Mouse (Mus musculus): ENCODE measurements around the gene Svs2. TPM values are rescaled to one million over a fixed set of nuclear protein-coding genes. Genes with fewer than 3 reads are reported as not detected.
"Not testable (repeated sequence)": the region's sequence is repeated elsewhere in the genome, so short reads cannot be mapped to it uniquely, and the experiment has no call there.

The Svs2 gene
- not detected in 2 replicates for polyA plus RNA-seq (2015; fragmentation: Nextera tagmentation; extraction: Ambion mirVana)

DNA sequence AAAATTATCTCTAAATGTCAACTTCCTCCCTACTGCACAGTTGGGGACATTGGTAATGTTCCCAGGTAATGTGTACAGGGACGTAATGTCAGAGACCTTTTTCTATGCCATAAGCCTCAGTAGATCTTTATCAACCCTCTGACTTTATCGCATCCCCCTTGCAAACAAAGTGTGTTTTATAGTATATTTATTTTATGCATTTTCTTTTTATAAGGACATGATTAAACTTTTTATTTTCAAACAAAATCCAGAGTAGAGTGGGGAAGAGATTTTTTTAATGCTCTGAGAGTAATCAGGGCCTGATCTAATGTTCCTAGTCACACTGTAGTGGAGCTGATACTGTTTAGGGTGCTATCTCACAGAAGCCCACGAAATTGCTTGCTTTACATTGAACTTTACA, at the start of gene Svs2:
TSS of gene Svs2 (minus strand) at position 101 of the 400 bp plus-strand sequence.
- H3K36me3 ChIP-seq: no peaks in the 10 kb centered on the region
- H3K4me1 ChIP-seq: no peaks in the 10 kb centered on the region
- H3K4me2 ChIP-seq: no peak within 1 kb of the TSS
- no peak within 1 kb of the TSS for H3K9ac ChIP-seq (replicated peaks)
- no peaks in the 10 kb centered on the region for H3K27me3 ChIP-seq (replicated peaks)
- WGBS: 89% methylated on average over 3 of the region's 3 CpGs
- H3K27ac ChIP-seq (replicated peaks): no peak within 1 kb of the TSS
- no peak for ATAC-seq (ENCODE audit: low FRiP score)
- no peaks in the 10 kb centered on the region for H3K9me3 ChIP-seq (replicated peaks)
- H3K4me3 ChIP-seq (replicated peaks): no peak within 1 kb of the TSS

DNA sequence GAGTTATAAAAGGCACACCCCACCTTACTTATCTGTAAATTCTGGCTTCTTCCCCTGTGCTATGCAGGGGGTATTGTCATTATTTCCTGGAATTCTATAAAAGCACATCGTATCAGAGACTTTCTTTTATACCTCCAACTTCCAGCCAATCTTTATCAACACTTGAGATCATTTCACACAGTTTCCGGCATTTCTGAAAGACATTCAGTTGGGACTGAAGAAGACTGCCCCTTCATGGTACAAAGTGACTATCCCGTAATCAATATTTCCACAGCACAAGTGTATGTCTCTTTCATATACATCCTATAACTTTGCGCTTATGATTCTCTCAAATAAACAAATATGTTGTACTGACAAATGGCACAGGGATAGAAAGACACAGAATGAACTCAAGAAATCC, 40.1 kb upstream of the Svs2 start, which contains the start of gene Svs4:
TSS of gene Svs4 (minus strand) at position 101 of the 400 bp plus-strand sequence.
- H3K36me3 ChIP-seq: no peaks in the 10 kb centered on the region
- WGBS: 96% methylated on average over 4 of the region's 4 CpGs
- H3K9ac ChIP-seq (replicated peaks): no peak within 1 kb of the TSS
- no peak within 1 kb of the TSS for H3K4me2 ChIP-seq
- H3K9me3 ChIP-seq (replicated peaks): no peaks in the 10 kb centered on the region
- no peaks in the 10 kb centered on the region for H3K27me3 ChIP-seq (replicated peaks)
- no peak for ATAC-seq (ENCODE audit: low FRiP score)
- H3K4me3 ChIP-seq (replicated peaks): no peak within 1 kb of the TSS
- H3K4me1 ChIP-seq: no peaks in the 10 kb centered on the region
- H3K27ac ChIP-seq (replicated peaks): no peak within 1 kb of the TSS

DNA sequence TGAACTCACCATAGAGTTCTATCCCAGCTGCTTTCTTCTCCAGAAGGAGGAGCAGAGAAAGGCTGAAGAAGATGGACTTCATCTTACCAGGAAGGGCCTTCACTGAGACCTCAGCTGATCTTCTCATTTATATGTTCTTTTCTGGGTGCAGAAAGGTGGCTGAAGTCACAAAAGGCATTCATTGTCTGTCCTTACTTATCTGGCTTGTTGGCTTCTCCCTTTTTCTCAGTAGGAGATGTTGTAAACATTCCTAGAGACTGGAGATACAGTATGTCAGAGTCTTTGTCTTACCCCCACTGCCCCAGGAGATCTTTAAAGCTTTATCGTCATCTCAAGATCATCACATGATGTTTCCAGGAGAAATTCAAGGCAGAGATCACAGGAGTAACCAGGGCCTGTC, 18.3 kb upstream of the Svs2 start, which contains the start of gene Svs3b:
TSS of gene Svs3b (minus strand) at position 101 of the 400 bp plus-strand sequence.
- not testable (repeated sequence) for ATAC-seq (ENCODE audit: low FRiP score)

DNA sequence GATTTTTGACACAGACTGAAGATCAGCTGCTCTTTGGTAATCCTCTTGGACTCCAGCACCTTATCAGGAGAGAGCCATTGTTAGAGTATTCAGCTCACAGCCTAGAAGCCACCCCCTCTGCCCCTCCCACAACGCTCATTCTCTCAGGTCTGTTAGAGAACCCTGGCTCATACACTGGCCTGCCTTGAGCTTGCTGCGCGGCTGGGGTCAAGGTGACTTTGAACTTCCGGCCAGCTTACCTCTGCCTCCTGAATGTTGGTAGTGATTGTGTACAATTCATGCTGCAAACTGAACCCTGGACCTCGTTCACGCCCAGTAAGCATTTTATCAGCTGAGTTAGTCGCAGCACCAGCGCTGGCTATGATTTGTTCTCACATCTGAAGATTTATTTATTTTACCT, 5.6 kb downstream of the Svs2 start:
- Histone ChIP-seq H3K9ac (replicated peaks) (no peak overlapping the region), H3K4me3 (replicated peaks) (no peak overlapping the region), H3K9me3 (replicated peaks) (no peaks in the 10 kb centered on the region), H3K4me2 (no peak overlapping the region), H3K27ac (replicated peaks) (no peak overlapping the region), H3K36me3 (no peaks in the 10 kb centered on the region), H3K4me1 (no peaks in the 10 kb centered on the region), H3K27me3 (replicated peaks) (no peaks in the 10 kb centered on the region)
- 93% methylated on average over 8 of the region's 8 CpGs for WGBS
- no peak for ATAC-seq (ENCODE audit: low FRiP score)

More for the DNA sequence above, 18.3 kb upstream of the Svs2 start, which contains the start of gene Svs3b:
- not testable (repeated sequence) for H3K27me3 ChIP-seq (replicated peaks); H3K4me1 ChIP-seq; H3K9ac ChIP-seq (replicated peaks); H3K4me2 ChIP-seq; H3K36me3 ChIP-seq; H3K4me3 ChIP-seq (replicated peaks); H3K9me3 ChIP-seq (replicated peaks); H3K27ac ChIP-seq (replicated peaks)
- 44% methylated on average over 1 of the region's 1 CpGs for WGBS

DNA sequence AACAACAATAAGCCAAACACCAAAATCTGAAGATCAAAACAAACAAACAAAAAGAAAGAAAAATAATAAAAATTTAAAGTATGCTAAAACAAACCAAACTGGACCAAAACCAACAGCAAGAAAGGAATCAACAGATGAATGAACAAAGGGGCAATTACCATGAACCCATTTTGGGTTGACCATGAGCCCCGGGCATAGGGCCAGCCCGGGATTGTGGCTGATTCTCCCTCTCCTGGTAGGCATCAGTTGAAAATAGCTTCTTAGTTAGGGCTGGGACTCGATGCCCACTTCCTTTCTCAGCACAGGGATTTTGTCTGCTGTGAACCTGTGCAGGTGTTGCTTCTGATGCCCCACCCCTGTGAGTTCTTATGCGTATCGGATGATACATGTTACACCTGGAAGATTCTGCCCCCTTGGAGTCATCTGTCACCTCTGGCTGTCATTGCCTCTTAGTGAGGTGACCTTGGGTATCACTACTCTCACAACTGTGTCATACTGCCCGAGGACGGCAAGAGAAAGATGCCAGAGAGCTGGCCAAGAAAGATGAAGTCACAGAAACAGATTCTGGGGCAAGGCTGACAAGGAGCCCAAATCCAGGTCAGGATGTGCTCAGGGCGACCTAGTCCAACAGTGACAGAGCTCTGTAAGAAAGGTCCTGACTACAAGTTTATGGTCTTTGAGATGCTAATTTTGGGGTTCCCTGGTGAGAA, 9.8 kb downstream of the Svs2 start:
- no peak overlapping the region for H3K4me3 ChIP-seq (replicated peaks)
- WGBS: 88% methylated on average over 8 of the region's 8 CpGs
- no peaks in the 10 kb centered on the region for H3K4me1 ChIP-seq
- no peaks in the 10 kb centered on the region for H3K27me3 ChIP-seq (replicated peaks)
- ATAC-seq (ENCODE audit: low FRiP score): no peak
- H3K9ac ChIP-seq (replicated peaks): no peak overlapping the region
- no peak overlapping the region for H3K4me2 ChIP-seq
- H3K36me3 ChIP-seq: no peaks in the 10 kb centered on the region
- H3K9me3 ChIP-seq (replicated peaks): no peaks in the 10 kb centered on the region
- no peak overlapping the region for H3K27ac ChIP-seq (replicated peaks)

DNA sequence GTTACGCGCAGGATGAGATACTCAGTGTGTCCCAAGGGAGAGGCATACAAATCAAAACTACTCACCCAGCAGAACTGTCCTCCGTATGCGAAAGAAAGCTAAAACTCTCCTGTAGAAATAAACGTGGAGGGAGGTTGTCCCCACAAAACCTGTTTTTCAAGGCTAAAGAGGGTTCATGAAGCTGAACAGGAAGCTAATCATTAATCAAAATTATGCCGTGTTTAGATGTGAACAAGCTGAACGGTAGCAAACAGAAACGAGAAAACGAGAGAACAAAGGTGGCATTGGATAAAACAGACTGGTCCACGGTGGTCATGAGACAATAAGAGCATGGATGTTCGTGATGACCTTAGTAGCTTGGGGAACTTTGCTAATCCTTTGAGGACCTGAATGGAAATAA, 16.7 kb downstream of the Svs2 start, which contains the start of gene Wfdc15b:
TSS of gene Wfdc15b (minus strand) at position 139 of the 400 bp plus-strand sequence.
- 79% methylated on average over 11 of the region's 11 CpGs for WGBS
- no peaks in the 10 kb centered on the region for H3K27me3 ChIP-seq (replicated peaks)
- ATAC-seq (ENCODE audit: low FRiP score): no peak
- H3K9me3 ChIP-seq (replicated peaks): no peaks in the 10 kb centered on the region
- H3K4me3 ChIP-seq (replicated peaks): no peak within 1 kb of the TSS
- no peak within 1 kb of the TSS for H3K9ac ChIP-seq (replicated peaks)
- no peaks in the 10 kb centered on the region for H3K36me3 ChIP-seq
- no peaks in the 10 kb centered on the region for H3K4me1 ChIP-seq
- H3K4me2 ChIP-seq: no peak within 1 kb of the TSS
- no peak within 1 kb of the TSS for H3K27ac ChIP-seq (replicated peaks)

DNA sequence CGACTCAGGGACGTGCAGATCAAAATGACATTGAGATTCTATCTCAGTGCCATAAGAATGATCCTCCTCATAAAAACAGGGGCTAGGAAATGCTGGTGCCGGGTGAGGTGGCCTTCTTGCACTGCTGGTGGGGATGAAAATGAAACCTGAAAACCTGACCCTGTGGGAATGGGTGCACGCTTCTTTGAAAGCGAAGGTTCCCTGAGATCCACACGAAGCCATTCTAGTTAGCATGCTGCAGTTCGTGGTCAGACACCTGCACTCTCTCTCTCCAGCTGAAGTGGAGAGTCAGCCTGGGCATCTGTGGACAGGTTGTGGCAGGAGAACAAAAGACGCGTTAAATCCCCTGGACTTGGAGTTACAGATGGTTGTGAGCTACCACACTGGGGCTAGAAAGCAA, 19.0 kb downstream of the Svs2 start:
- ATAC-seq (ENCODE audit: low FRiP score): no peak
- Histone ChIP-seq H3K4me2 (no peak overlapping the region), H3K27me3 (replicated peaks) (no peaks in the 10 kb centered on the region), H3K9me3 (replicated peaks) (no peaks in the 10 kb centered on the region), H3K27ac (replicated peaks) (no peak overlapping the region), H3K4me3 (replicated peaks) (no peak overlapping the region), H3K4me1 (no peaks in the 10 kb centered on the region), H3K36me3 (no peaks in the 10 kb centered on the region), H3K9ac (replicated peaks) (no peak overlapping the region)
- 91% methylated on average over 9 of the region's 9 CpGs for WGBS

DNA sequence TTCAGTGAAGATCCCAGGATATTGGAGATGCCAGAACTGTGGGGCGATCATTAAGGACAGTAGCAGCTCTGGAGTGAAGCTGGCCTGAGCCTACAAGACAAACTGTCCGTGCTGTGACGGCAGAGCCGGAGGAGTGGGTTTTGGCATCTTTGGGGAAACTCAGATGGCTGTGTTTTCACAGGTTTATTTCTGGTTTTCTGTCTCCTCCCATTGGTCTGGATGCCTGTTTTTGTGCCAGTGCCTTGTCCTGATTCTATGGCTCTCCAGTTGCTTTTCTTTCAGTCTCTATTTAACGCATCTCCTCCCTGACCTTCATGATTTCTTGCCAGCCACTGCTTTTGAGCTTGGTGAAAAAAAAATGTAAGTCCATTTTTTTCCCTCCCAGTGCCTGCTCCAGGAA, 25.6 kb downstream of the Svs2 start:
- H3K27me3 ChIP-seq (replicated peaks): no peaks in the 10 kb centered on the region
- no peaks in the 10 kb centered on the region for H3K36me3 ChIP-seq
- no peak overlapping the region for H3K27ac ChIP-seq (replicated peaks)
- no peaks in the 10 kb centered on the region for H3K4me1 ChIP-seq
- ATAC-seq (ENCODE audit: low FRiP score): no peak
- no peak overlapping the region for H3K9ac ChIP-seq (replicated peaks)
- no peak overlapping the region for H3K4me3 ChIP-seq (replicated peaks)
- H3K9me3 ChIP-seq (replicated peaks): no peaks in the 10 kb centered on the region
- H3K4me2 ChIP-seq: no peak overlapping the region
- WGBS: 84% methylated on average over 5 of the region's 5 CpGs

DNA sequence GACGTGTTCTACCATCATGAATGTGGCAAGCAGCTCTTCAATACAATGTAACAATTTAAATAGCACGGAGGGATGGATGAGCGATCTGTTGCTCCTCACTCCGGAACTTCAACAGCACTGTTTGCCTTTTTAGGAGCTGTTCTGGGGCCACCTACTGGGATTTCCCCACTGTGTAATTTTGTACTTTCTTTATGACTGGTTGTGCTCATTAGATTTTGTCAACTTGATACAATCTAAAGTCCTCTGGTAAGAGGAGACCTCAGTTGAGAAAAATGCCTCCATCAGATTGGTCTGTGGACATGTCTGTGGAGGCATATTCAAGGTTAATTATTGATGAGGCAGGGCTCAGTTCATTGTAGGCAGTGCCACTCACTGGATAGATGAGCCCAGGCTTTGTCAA, 27.4 kb downstream of the Svs2 start:
- Histone ChIP-seq H3K9me3 (replicated peaks) (no peaks in the 10 kb centered on the region), H3K4me2 (no peak overlapping the region), H3K36me3 (no peaks in the 10 kb centered on the region), H3K4me3 (replicated peaks) (no peak overlapping the region), H3K27ac (replicated peaks) (no peak overlapping the region), H3K9ac (replicated peaks) (no peak overlapping the region), H3K27me3 (replicated peaks) (no peaks in the 10 kb centered on the region), H3K4me1 (no peaks in the 10 kb centered on the region)
- ATAC-seq (ENCODE audit: low FRiP score): no peak
- 87% methylated on average over 4 of the region's 4 CpGs for WGBS

DNA sequence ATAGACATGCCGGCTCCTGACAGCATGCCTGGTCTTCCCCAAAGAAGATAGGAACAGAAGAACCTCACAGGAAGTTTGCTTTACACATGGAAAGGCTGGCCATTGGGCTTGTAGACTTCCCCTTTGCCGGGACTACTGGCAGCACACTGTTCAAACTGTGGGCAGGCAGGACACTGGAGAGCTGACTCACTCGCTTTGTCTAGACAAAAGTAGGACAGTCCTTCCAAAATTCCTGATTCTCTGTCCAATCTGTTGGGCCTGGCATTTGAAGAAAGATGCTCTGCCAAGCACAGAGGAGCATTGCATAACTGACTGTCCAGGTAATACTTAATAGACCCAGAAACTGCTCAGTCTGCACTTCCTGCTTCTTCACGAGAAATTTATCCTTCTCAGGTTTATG, 31.6 kb downstream of the Svs2 start:
- H3K9ac ChIP-seq (replicated peaks): no peak overlapping the region
- H3K4me3 ChIP-seq (replicated peaks): no peak overlapping the region

DNA sequence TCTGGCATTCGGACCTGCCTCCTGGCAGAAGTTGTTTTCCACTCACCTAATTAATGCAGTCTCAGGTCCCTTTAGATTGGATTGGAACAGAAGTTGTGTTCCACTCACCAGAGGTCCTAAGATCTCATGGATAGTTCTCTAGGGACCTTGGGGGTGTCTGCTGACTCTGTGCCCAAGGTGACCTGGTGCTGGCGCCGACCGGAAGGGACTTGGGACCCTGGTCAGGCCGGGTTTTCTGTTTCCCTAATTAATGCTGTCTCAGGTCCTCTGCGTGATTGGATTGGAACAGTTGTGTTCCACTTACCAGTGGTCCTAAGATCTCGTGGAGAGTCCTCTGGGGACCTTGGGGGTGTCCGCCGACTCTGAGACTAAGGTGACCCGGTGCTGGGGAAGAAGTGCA, 32.3 kb downstream of the Svs2 start:
- H3K27me3 ChIP-seq (replicated peaks); H3K4me1 ChIP-seq; H3K4me2 ChIP-seq; H3K27ac ChIP-seq (replicated peaks); H3K4me3 ChIP-seq (replicated peaks); H3K9ac ChIP-seq (replicated peaks); ATAC-seq (ENCODE audit: low FRiP score); H3K36me3 ChIP-seq; H3K9me3 ChIP-seq (replicated peaks): not testable (repeated sequence)
- WGBS: 97% methylated on average over 10 of the region's 10 CpGs

More for the DNA sequence above, 31.6 kb downstream of the Svs2 start:
- ATAC-seq (ENCODE audit: low FRiP score): no peak
- Histone ChIP-seq H3K4me1 (no peaks in the 10 kb centered on the region), H3K9me3 (replicated peaks) (no peaks in the 10 kb centered on the region), H3K27ac (replicated peaks) (no peak overlapping the region), H3K36me3 (no peaks in the 10 kb centered on the region), H3K27me3 (replicated peaks) (no peaks in the 10 kb centered on the region), H3K4me2 (no peak overlapping the region)
- WGBS: 88% methylated on average over 4 of the region's 4 CpGs

DNA sequence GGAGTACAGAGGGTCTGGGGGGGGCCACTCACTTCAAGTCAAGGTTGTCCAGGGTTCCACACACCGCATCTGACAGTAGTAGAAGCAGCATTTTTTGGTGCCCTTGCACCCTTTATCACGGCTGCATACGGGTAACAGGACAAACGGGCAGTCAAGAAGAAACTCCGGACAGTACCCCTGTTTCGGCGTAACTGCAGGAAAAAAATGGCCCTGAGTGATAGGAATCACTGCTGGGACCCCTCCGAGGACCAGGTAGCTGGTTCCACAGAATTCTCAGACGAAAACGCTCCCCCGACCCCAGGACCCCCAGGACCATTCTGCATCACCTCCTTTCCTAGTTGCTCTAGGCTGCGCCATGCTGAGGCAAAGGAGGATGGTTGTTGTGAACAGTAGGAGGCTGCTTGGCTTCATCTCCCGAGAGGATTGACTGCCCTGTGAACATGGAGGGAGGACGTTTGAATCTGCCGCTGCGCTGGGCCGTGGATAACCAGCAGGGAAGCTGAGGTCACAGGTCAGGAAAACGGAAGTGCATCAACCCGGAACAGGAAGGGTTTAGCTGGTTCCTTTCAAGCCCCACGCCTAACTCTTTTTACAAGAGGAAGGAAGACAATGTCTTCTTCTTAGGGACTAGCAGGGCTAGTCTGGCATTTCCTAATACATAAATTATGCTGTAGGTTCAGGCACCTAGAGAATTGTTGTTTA, 38.5 kb downstream of the Svs2 start, which contains the start of gene Wfdc15a:
TSS of gene Wfdc15a (minus strand) at position 505 of the 702 bp plus-strand sequence.
- ATAC-seq (ENCODE audit: low FRiP score): no peak
- Histone ChIP-seq H3K9me3 (replicated peaks) (no peaks in the 10 kb centered on the region), H3K36me3 (no peaks in the 10 kb centered on the region), H3K27ac (replicated peaks) (no peak within 1 kb of the TSS), H3K4me3 (replicated peaks) (no peak within 1 kb of the TSS), H3K4me2 (no peak within 1 kb of the TSS), H3K27me3 (replicated peaks) (no peaks in the 10 kb centered on the region), H3K4me1 (no peaks in the 10 kb centered on the region), H3K9ac (replicated peaks) (no peak within 1 kb of the TSS)
- 83% methylated on average over 20 of the region's 20 CpGs for WGBS
